Mouse (Mus musculus): Measurements from ENCODE around the gene Syt2.

Syt2 gene

DNA sequence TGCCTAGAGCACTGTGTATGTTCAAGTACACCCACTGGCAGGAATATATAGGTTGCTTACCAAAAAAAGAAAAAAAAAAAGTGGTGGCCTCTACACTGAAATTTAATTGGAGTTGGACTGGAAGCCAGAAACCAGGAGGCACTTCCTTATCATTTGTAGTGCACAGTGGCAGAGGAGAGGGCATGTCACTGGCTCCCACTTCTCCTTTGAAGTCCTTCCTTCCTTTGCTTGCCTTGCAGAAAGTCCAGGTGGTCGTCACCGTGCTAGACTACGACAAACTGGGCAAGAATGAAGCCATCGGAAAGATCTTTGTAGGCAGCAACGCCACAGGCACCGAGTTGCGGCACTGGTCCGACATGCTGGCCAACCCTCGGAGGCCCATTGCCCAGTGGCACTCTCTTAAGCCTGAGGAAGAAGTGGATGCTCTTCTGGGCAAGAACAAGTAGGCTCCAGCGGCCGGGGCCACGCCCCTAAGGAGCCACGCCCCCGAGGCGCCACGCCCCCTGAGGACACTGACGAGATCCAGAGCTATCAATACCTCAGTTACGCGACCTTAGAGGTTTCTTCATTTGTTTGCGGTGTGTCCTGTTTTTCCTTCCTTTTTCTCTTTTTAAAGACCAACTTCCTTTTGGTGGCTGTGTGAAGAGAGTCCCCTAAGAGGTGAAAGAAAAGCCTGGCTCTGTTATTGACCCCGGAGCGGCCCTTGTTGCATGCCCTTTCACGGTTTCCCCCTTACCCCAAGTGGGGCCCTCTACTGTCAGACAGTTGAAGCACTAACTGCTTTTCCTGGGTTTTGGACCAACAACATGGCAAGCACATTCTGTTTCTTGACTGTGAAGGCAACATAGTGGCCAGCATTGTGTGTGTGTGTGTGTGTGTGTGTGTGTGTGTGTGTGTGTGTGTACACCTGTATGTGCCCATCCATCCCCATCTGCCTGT is 101.0 kb downstream of the Syt2 start:
- DNase-seq, result peak; percentile 95

DNA sequence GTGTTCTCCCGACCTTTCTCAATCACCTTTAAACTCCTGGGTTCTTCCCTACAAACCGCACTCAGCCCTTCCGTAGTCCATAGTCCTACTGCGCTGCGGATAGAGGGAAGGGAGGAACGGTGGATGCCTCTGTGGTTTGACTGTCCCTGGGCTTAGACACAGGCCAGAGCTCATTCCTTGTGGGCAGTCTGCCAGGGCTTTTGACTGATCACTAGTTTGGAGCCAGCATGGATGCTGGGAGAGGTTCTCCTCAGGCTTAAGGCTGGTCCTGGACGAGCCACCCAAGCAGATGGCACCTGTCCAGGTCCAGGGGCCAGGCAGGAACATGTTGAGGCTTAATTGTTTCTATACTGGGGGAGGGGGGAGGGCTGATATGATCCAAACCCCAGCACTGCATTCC is 103.4 kb downstream of the Syt2 start:
- DNase-seq, result peak; percentile 96

DNA sequence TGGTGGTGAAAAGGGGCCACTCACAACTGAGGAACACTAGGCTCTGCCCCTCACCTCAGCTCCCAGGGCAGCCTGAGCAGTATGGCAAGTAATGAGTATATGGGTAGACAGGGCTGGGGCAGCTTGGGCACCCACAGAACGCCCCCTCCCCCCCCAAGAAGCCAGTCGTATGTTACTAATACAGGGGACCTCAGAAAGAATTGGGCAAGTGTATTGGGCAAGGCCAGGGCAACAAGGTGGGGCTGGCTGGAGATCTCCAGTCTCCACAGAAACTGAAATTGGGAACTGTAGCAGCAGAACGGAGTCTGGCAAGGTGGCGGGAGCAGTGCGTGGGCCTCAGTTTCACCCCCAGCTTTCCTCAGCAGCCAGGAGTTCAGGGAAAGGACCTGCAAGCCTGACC is 106.0 kb downstream of the Syt2 start:
- DNase-seq, result no peak

- peak; percentile 98 for DNase-seq
Observed at GRCm38 (mm10) chr1:134753751-134754630, 107.5 kb downstream of the Syt2 start.

- peak; percentile 92 for DNase-seq
Observed at GRCm38 (mm10) chr1:134754818-134755217, 108.3 kb downstream of the Syt2 start.

DNA sequence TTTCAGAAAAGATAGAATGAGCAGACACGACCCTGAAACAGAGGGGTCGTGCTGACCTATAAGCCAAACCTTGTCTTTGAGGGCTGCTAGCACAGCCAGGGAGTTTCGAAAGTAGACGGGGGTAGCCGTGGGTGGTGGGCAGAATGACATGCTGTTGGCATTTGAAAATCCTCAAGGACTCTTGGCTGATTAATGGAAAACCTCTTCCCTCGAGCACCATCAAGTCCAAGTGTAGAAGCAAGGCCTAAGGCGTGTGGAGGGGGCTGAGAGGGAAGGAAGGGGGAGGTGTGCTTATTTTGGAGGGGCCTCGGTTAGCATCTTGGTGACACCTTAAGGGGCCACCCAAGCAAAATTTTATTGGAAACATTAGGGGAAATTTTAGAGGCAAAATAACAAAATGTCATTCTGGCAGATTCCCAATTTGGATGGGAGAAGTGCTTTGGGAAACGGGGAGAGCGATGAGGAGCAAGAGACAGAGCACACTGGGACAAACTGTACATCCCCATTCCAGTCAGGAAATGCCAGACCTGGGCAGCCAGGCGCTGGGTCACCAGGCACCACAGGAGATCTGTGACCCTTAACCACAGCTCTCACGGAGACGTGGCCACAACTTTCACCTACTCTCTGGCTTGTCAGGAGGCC is 109.2 kb downstream of the Syt2 start:
- DNase-seq, result peak; percentile 94

DNA sequence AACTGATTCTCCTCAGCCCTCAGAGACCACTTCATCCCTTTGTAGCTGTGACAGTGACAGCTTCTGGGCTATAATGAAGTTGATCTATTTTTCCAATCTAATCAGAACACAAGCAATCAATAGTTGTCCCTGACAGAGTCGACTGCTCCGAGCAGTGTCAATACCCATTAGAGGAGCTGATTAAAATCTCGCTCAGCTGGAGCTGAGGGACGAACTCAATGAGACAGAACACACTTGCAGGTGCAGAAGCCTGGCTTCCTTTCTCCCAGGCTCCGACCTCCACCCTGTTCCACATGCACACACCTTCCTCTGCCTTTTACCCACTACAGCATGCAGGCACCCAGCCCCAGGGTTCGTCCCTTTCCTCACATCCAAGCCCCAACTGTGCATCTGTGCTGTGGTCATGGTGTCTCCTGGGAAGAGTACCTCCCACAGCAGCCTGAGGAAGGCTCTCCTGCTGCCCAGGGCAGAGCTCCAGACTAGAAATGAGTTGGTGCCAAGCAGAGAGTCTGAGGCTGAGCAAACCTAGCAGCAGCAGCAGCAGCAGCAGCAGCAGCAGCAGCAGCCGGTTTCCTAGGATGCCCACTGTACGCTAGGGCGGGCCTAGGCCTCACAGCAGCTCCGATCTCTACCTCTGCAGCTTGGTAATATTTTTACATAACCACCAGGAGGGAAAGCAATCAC is 109.9 kb downstream of the Syt2 start:
- no peak for DNase-seq

- DNase-seq, result peak; percentile 94
Observed at GRCm38 (mm10) chr1:134757230-134757629, 110.8 kb downstream of the Syt2 start.

- peak; percentile 96 for DNase-seq
Observed at GRCm38 (mm10) chr1:134759133-134759532, 112.7 kb downstream of the Syt2 start.

DNA sequence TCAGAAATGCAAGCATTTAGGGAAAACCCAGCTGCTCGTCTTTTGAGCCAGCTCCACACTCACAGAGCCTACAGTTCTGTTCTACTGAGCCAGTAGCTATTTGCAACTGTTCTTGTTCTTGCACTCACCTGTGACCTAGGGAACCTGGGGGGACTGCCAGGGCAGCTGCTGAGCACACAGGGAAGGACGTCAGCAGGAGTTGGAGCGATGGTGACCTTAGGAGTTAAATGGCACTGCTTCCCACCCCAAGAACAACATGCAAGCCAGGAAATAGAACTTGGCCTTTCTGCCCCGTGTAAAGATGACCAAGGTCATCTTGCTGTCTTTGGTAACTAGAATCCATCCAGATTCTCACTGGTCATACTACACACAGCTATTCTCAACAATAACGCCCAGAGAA is 114.2 kb downstream of the Syt2 start:
- DNase-seq, result no peak

DNA sequence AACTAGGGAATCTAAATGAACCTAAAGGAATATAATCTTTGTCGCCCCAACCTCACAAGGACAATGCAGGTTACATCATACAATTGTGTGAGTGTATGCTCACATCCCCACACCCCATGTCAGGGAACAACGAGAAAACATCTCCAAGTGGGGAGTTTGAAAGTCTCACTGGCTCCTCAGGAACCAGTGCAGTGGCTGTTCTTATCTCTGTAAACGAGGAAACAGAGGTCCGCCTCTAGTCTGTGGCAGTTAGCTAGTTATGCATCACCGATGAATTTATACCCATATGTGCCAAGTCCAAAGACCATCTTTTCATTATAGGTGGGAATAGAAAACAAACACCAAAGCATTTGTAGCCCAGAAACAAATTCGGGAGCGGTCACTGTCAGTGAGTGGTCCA is 115.1 kb downstream of the Syt2 start:
- DNase-seq, result no peak

- no peak for DNase-seq
Observed at GRCm38 (mm10) chr1:134763250-134763649, 116.8 kb downstream of the Syt2 start.

DNA sequence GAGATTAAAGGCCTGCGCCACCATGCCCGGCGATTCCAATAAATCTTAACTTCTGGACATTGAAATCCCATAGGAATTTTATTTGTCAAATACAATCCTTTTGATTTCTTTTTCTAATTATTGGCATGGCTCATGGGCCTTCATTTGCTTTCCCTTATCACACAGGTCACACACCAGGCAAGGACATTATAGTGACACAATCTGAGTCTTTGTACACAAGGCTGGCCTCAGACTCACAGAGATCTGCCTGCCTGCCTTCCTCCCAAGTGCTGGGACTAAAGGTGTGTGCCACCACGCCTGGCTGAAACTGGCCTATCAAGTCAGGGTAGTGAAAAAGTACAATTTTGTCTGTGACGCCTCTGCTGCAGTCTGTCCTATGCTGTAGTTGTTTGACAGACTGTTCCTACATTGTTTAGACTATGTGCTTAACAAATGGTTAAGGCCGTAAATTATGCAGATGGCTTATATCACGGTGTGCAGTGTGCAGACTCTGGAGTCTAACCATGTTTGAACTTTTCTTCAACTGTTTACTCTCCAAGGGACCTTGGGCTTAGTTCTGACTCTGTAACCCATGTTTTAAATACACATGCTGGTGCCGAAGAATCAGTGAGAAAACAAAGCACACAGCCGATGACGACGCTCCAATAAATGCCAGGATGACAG is 117.4 kb downstream of the Syt2 start:
- DNase-seq, result no peak

- DNase-seq, result peak; percentile 94
Observed at GRCm38 (mm10) chr1:134764831-134765458, 118.5 kb downstream of the Syt2 start.

DNA sequence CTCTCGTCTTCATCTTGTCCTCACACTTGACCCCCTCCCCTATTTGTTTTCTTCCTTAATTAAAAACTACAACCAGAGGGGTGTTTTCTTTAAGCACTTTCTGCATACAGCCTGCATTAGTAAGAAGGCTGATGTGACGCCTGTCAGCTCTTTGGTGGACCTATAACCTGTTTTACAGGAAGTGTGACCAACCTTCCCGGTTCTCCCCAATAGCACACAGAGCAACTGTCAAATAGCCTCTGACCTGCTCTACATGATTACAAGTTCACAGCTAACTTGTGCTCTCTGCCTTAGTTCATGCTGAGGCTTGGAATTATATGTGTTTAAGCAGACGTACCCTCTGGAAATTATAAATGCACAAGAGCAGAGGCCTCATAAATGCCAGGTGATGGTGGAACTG is 120.0 kb downstream of the Syt2 start:
- no peak for DNase-seq

DNA sequence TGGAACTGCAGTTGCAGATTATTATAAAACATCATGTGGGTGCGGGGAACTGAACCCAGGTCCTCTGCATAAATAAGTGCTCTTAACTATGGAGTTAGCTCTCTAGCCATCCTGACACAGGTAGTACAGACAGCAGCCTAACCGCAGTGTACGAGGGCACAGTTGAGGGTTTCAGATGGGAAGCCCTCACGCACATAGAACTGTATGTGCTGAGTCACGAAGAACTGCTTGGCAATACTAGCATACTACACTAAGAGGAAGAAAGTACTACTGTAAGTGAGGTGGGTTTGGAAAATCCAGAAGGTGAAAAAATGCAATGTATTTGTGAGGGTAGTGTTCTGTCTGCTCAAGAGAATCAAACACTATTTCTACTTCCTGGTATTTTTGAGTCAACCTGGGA is 123.8 kb downstream of the Syt2 start:
- peak; percentile 82 for DNase-seq

GRCm38 (mm10) chr1:134771353-134771752 is 124.9 kb downstream of the Syt2 start:
- peak; percentile 99 for DNase-seq

- DNase-seq, result no peak
Observed at GRCm38 (mm10) chr1:134771999-134772398, 125.5 kb downstream of the Syt2 start.

GRCm38 (mm10) chr1:134772821-134773220 is 126.3 kb downstream of the Syt2 start:
- DNase-seq, result peak; percentile 84

GRCm38 (mm10) chr1:134773256-134773655 is 126.8 kb downstream of the Syt2 start:
- DNase-seq, result peak; percentile 92

GRCm38 (mm10) chr1:134774247-134774646 is 127.8 kb downstream of the Syt2 start:
- peak; percentile 87 for DNase-seq

Data from heart, adult 11 months (tissue).